Mouse (Mus musculus): ENCODE data around the gene Cyp4f40. TPM values are rescaled to one million over a fixed set of nuclear protein-coding genes. Genes with fewer than 3 reads are reported as not detected.

The Cyp4f40 gene
- polyA plus RNA-seq (2014; fragmentation: Illumina TruSeq; extraction: RNeasy Lipid Tissue Mini Kit (QIAGEN cat#74804)) = not detected

DNA sequence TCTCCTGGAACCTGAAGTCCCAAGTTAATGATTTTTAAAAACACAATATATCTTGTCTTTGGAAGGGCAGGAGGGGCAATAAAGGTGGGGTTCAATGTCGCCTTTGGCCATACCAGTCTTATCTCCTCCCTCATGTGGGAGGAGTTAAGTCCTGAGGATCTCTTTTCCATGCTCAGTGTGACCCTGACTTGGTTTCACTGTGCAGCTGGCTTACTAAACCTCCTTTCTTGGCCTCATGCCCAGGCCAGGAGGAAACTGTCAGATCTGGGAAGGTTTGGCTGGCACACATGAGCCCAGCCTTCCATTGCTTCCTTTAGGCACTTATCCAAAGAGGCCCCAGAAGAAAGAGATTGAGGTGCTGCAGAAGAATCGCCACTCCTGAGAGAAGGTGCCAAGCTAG lies at the start of gene Cyp4f40:
Gene Cyp4f40 (plus strand): TSS at position 189 of the 400 bp plus-strand sequence.

GRCm38 (mm10) chr17:32621018-32621417 lies 37.7 kb upstream of the Cyp4f40 start, which contains the start of gene Cyp4f37:
Cyp4f37 (plus strand) TSS chr17:32621309.

GRCm38 (mm10) chr17:32685048-32685750 lies 26.5 kb downstream of the Cyp4f40 start, which contains the start of gene Cyp4f15:
Cyp4f15 (plus strand) TSS chr17:32685627.

Other genes with a start within 250 kb of the Cyp4f40 start
- gene Pglyrp2, start 234.7 kb upstream of the Cyp4f40 start, polyA plus RNA-seq (2014; fragmentation: Illumina TruSeq; extraction: RNeasy Lipid Tissue Mini Kit (QIAGEN cat#74804)) = not detected
- gene Cyp4f39, start 206.2 kb upstream of the Cyp4f40 start, polyA plus RNA-seq (2014; fragmentation: Illumina TruSeq; extraction: RNeasy Lipid Tissue Mini Kit (QIAGEN cat#74804)) = 0.43 TPM
- 1.4 TPM for gene Cyp4f17, start 152.8 kb upstream of the Cyp4f40 start, polyA plus RNA-seq (2014; fragmentation: Illumina TruSeq; extraction: RNeasy Lipid Tissue Mini Kit (QIAGEN cat#74804))
- gene Cyp4f16, start 122.3 kb upstream of the Cyp4f40 start, polyA plus RNA-seq (2014; fragmentation: Illumina TruSeq; extraction: RNeasy Lipid Tissue Mini Kit (QIAGEN cat#74804)) = 3.8 TPM
- not detected for gene Cyp4f37, start 37.6 kb upstream of the Cyp4f40 start, polyA plus RNA-seq (2014; fragmentation: Illumina TruSeq; extraction: RNeasy Lipid Tissue Mini Kit (QIAGEN cat#74804))
- gene Cyp4f15, start 26.7 kb downstream of the Cyp4f40 start, polyA plus RNA-seq (2014; fragmentation: Illumina TruSeq; extraction: RNeasy Lipid Tissue Mini Kit (QIAGEN cat#74804)) = 0.29 TPM
- 114 TPM for gene Zfp871, start 129.4 kb downstream of the Cyp4f40 start, polyA plus RNA-seq (2014; fragmentation: Illumina TruSeq; extraction: RNeasy Lipid Tissue Mini Kit (QIAGEN cat#74804))
- 3.5 TPM for gene Zfp811, start 151.0 kb downstream of the Cyp4f40 start, polyA plus RNA-seq (2014; fragmentation: Illumina TruSeq; extraction: RNeasy Lipid Tissue Mini Kit (QIAGEN cat#74804))
- 31.1 TPM for gene Zfp799, start 171.4 kb downstream of the Cyp4f40 start, polyA plus RNA-seq (2014; fragmentation: Illumina TruSeq; extraction: RNeasy Lipid Tissue Mini Kit (QIAGEN cat#74804))
- gene Zfp870, start 232.7 kb downstream of the Cyp4f40 start, polyA plus RNA-seq (2014; fragmentation: Illumina TruSeq; extraction: RNeasy Lipid Tissue Mini Kit (QIAGEN cat#74804)) = 18.5 TPM

Measured in ovary, adult 10 weeks (tissue).